Mouse (Mus musculus) olfactory bulb, adult 2 months (tissue): ENCODE results near the gene Bnc2.

Experiments used
- CTCF ChIP-seq: fragments of 200-500 bp; IDR thresholded peaks from 2 replicates; pipeline ENCODE4 v1.5.1; 2012; ENCODE audit warnings: low read depth, mild to moderate bottlenecking, low read length, moderate library complexity; ENCODE audit not compliant: insufficient read depth
- POLR2A ChIP-seq: fragments of 200-500 bp; IDR thresholded peaks from 2 replicates; pipeline ENCODE4 v1.6.1; 2012; ENCODE audit warnings: mild to moderate bottlenecking, low read depth, low read length, moderate library complexity; ENCODE audit not compliant: insufficient read depth

GRCm38 (mm10) chr4:84685521-84686366 is 10.7 kb upstream of the Bnc2 start:
- TF ChIP-seq POLR2A (no peak), CTCF (no peak)
